Mouse (Mus musculus): ENCODE results near the gene Gm37240. TPM values are rescaled to one million over a fixed set of nuclear protein-coding genes. Genes with fewer than 3 reads are reported as not detected.

Gm37240 gene
- total RNA-seq, 2 experiments from 2014 or later, result 3.9 to 6.6 TPM

GRCm38 (mm10) chr3:85391756-85392155 lies 495.6 kb downstream of the Gm37240 start:
- DNase-seq, result no peak

DNA sequence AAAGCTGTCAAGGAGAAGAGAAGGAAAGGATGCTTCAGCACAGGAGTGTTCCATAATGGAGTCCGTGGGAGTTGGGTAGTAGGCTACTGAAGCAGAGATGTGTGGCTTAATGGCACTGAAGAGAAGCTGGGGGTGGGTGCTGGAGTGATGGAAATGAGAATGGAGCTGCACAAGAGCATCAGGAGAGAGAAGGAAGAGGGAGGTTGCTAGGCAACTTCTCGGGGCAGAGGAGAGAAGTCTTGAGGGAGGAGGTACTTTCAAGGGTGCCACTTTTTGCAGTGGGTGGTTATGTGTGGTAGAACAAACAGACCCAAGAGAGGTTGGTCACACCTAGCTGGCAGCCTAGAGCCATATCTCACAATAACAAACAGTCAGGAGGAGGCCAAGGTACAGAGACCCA lies 496.2 kb downstream of the Gm37240 start:
- no peak for DNase-seq

DNA sequence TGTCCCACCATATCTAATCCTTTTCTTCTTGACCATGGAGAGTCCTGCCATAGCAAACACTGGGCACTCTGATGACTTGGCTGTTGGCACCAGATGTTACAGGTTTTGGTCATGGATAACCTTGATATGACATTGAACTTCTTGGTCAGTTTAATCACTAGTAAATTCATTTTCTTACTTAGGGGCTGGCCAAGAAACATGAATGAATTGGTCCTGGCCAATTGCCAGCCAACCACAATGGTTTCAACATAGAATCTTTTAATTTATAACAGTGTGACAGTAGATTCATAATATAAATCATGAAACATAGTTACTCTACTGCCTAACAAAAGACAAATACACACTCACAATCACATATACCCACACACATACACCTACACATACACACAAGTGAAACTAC lies 501.9 kb downstream of the Gm37240 start:
- peak; percentile 56 for DNase-seq

DNA sequence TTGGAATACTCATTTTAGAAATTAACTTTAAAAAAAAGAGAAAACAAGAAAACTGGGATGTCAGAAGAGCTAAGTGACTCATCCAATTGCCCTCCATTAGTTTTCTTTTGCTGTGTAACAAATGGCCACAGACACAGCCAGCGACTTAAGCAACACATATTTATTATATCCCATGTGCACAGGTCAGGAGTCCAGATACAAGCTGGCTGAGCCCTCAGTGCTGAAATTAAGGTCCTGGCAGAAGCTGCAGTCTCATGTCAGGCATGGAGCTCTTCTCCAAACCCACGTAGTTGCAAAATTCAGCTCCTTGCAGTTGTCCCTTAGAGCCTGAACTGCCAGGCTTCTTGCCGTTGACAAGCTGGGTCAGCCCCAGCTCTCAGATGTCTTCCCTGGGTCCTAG lies 504.0 kb downstream of the Gm37240 start:
- DNase-seq, result no peak

- no peak for DNase-seq
Observed at GRCm38 (mm10) chr3:85378703-85379395, 508.5 kb downstream of the Gm37240 start.

DNA sequence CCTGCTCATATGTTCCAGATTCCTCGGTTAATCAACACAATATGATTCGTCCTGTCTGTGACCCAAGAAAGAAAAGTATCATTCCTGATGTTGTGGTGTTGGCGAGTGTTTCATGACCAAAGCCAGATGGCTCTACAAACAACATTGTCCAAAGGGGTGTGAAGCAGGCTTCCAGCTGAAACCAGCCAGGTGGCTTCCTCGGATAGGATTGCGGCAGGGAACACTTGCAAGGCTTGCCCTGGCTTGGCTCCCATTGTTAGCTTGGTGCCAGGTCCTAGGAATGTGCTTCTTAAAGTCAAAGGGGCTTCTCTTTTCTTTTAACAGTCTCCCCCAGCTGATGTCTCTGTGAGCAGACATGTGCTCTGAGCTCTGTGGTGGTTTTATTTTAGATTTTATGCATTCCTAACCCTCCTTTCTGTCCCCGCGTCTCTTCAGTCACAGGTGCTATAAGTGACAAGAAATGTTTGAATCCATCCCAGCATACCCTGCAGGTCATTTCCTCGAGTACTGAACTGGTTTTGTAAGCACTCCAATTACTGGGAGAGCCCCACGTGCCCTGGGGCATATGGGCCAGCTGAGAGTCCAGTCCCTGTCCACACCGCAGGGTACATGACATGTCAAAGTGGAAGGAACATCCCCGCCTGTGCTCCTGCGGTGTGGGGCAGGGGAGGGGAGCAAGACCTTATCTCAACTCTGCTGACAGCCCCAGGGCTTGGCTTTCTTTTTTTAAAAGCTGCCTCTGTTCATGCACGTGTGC lies 509.2 kb downstream of the Gm37240 start:
- peak; percentile 15 for DNase-seq

- DNase-seq, result no peak
Observed at GRCm38 (mm10) chr3:85377505-85377904, 509.8 kb downstream of the Gm37240 start.

- no peak for DNase-seq
Observed at GRCm38 (mm10) chr3:85376541-85376940, 510.8 kb downstream of the Gm37240 start.

GRCm38 (mm10) chr3:85373039-85373438 lies 514.3 kb downstream of the Gm37240 start:
- DNase-seq, result no peak

GRCm38 (mm10) chr3:85369847-85370246 lies 517.5 kb downstream of the Gm37240 start:
- no peak for DNase-seq

DNA sequence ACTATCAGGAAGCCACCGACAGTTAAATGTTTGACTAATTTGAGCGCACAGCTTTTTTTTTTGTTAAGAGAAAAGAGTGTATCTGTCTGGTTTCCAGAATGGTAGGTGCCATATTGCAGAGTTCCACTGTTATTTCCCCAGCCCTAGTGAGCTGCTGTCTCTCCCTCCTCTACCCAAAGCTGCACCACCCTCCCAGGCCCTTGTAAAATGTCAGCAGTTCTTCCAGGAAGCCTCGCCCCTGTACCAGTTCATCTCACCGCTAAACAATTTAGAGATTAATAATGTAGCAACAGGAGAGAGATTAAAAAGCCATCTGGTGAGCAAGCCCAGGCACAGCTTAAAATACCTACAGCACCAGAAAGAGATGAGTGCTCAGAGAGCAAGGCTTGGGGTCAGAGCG lies 518.2 kb downstream of the Gm37240 start:
- no peak for DNase-seq

DNA sequence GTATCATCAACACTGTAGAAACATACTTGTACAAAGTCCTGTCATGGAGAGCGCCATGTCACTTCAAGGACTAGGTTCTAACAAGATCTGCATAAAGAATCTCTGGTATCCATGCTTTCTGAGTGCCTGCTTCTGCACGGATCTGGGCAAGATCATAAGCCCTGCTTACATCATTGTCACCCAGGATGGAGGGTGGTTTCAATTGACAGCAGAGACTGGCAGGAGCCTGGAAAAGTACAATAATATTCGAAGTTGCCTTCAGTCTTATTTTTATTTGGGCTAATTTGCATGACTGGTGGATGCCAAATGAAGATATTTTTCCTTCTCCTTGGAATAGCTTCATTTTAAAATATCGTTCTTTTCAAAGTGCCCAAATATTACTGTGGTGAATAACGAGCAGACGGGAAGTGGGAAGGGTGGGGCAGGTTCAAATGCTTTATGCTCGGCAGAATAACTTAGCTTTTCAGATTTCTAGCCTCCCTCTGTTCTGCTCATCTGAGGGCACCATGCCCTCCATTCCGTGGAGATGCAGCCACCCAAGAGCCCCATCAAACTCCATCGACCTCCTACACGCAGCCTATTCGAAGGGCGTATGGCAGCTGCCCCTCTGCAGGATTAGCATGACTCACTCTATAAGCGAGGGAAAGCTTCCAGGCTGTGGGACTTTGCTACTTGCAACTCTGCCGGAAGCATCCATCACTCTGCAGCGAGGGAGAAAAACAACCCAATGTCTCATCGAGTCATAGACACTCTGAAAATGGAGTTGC lies 518.8 kb downstream of the Gm37240 start:
- peak; percentile 9 for DNase-seq

DNA sequence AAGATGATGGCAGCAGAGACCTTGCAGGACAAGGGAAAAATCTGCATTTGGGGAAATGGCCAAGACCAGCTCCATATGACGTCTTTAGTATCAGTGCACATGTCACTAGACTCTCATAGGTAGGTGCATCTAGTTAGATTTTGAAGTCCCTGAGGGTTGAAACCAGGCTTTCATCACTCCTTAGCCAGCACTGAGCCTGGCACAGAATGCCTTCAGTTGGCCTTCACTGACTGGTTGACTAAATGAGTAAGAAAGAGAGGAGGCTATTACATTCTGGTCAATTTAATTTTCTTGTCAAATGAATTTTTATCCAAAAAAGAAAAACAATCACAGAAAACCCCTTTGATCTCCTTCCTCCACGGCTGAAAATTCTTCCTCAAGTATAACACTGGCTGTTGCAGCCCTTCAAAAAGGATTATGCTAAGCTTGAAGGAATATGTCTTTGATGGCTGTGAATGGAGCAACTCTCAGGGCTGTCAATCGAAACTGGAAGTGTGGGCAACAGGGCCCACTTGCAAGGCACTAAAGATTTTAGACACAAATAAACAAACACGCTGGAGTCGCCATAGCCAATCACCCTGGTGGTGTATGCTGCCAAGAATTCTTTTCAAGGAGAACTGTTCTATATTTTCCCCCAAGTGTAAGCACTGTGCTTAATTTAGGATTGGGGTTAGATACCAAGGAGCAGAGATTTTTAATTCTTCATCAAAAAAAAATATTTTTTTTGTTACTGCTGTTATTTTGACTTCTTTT lies 522.6 kb downstream of the Gm37240 start:
- DNase-seq, result no peak

DNA sequence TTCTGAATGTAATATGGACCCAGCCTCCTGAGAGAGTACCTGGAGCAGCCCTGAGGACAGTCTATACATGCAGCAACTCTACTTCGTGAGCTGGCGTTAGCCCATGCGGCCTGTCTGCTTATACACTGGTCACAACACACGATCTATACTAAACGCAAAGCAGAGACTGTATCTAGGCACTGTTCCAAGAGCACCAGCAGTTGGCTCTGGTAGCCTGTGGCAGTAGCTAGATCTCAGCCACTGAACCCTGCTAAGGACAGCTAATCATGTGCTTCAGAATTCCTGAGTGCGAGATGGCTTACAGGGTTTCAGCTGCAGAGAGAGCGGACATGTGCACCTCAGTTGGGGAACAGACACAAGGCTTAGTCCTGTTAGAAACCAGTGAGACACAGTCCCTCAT lies 524.4 kb downstream of the Gm37240 start:
- DNase-seq, result no peak

- DNase-seq, result no peak
Observed at GRCm38 (mm10) chr3:85356373-85356772, 530.9 kb downstream of the Gm37240 start.

DNA sequence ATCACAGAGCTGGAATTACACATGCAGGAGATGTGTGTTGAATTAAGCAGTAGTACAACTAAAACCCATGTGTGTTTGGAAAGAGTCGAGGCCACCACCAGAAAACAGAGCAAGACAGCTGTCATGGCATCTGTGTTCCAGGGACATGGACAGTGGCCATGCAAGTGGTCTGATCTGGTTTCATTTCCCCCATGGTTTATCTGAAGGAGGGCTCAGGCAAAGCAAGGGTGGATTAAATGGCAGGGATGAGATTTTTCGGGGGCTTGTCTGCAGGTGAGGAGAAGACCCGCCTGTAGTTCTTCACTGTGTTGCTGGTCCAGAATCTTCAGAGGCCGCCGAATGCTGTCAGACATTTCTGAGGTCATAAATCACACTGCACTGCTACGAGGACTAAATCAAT lies 539.3 kb downstream of the Gm37240 start:
- no peak for DNase-seq

DNA sequence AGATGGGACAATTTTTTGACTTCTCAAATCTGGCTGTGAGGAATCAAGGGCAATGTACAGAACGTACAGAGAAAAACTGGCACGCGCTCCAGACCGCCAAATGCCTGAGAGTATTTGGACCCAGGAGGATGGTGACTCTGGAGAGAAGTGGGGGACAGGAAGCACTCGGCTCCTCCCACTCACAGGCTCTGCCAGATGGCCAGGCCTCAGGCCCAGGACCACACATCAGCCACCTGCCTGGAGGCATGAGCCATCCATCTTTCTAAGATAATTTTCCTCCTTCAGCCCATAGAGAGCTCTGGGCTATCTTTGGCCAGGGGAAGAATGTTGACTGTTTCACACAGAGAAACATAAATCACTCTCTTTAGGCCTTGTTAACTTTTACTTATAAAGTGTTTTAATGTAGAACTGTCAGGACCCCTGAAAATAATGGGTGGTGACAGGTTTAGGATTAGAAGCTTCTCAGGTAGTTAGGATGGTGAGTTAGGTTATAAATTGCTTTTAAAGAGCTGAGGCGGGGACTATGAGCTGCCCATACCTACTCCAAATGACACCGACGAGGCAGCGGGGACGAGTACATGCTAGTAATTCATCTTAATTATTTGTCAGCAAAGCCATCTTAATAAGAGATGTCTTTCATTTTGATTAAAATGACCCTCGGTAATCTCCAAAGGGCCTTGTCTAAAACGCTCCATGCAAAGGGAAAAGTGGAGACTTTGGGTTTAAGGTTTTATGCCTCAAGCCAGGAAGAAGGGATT lies 546.0 kb downstream of the Gm37240 start:
- peak; percentile 12 for DNase-seq

GRCm38 (mm10) chr3:85340491-85340890 lies 546.8 kb downstream of the Gm37240 start:
- no peak for DNase-seq

- DNase-seq, result no peak
Observed at GRCm38 (mm10) chr3:85339926-85340325, 547.4 kb downstream of the Gm37240 start.

- DNase-seq, result peak; percentile 18
Observed at GRCm38 (mm10) chr3:85339269-85339820, 548.0 kb downstream of the Gm37240 start.

GRCm38 (mm10) chr3:85338755-85339095 lies 548.6 kb downstream of the Gm37240 start:
- no peak for DNase-seq
